Mouse (Mus musculus) forebrain, embryonic 12.5 days (tissue): ENCODE data around the gene Vapb. TPM values are rescaled to one million over a fixed set of nuclear protein-coding genes. Genes with fewer than 3 reads are reported as not detected.
"Not testable (repeated sequence)": the region's sequence is repeated elsewhere in the genome, so short reads cannot be mapped to it uniquely, and the experiment has no call there.

ENCODE experiments used
- ATAC-seq: fragments of 200-750 bp; cut with Nextera tagmentation; 2 replicates; pipeline ENCODE4 v1.8.0; 2017; ENCODE audit warnings: moderate TSS enrichment; ENCODE audit not compliant: low FRiP score
- H3K27ac ChIP-seq: fragments of 300-500 bp; sonication (generic); 2 replicates; pipeline ENCODE4 v1.5.1; 2016; ENCODE audit warnings: mild to moderate bottlenecking
- H3K27me3 ChIP-seq: fragments of 300-500 bp; sonication (generic); 2 replicates; pipeline ENCODE4 v1.6.1; 2016; ENCODE audit warnings: mild to moderate bottlenecking
- H3K36me3 ChIP-seq: fragments of 300-500 bp; sonication (generic); replicated peaks from 2 replicates; pipeline ENCODE4 v1.6.1; 2016; ENCODE audit warnings: mild to moderate bottlenecking
- H3K4me1 ChIP-seq: fragments of 300-500 bp; sonication (generic); 2 replicates; pipeline ENCODE4 v1.6.1; 2016
- H3K4me2 ChIP-seq: fragments of 300-500 bp; sonication (generic); 2 replicates; pipeline ENCODE4 v1.6.1; 2016; ENCODE audit warnings: mild to moderate bottlenecking, moderate library complexity
- H3K4me3 ChIP-seq: fragments of 300-500 bp; sonication (generic); replicated peaks from 2 replicates; pipeline ENCODE4 v1.5.1; 2016; ENCODE audit warnings: mild to moderate bottlenecking
- H3K9ac ChIP-seq: fragments of 300-500 bp; sonication (generic); 2 replicates; pipeline ENCODE4 v1.6.1; 2016; ENCODE audit warnings: mild to moderate bottlenecking
- H3K9me3 ChIP-seq: fragments of 300-500 bp; sonication (generic); 2 replicates; pipeline ENCODE4 v1.6.1; 2016
- WGBS: fragments of 180-500 bp; shearing (Covaris S2); methylation state at CpG from one replicate; pipeline ENCODE4 v1.1.7; 2016; 5-methylcytosine and 5-hydroxymethylcytosine counted together
- polyA plus RNA-seq: library from polyadenylated mRNA; unstranded; fragments of >200 nt; fragmentation: Nextera tagmentation; extraction: Ambion mirVana; gene quantifications from 2 replicates; pipeline ENCODE4 v1.2.1, GENCODE M21; 2016

The Vapb gene
- polyA plus RNA-seq, 1 experiment from 2014 or later = 11.0 TPM

DNA sequence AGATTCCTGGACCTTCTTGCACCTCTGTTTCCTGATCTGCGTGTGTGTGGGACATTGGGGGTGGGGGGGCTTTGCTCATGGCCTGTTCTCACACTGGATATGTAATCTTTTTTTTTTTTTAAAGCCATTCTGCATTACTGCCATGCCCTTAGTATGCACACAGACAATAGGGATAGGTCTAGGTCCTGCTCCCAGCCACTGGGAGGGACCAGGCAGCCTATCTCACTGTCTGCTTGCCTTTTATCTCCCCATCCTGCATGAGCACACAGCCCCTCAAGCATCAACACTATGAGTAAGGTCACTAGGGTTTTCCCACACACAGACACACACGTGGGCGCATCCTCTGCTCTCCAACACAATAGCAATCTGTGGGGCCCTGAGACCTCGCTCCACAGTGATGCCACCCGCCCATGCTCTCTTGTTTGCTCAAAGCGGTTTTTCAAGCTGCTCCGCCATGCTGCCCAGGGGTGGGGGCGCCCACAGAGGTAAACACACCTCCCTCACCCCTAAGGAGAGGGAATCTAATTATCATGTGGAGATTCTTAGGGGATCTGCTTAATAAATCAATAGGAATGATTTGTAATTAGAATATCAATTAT lies 22.6 kb upstream of the Vapb start:
- no peaks in the 10 kb centered on the region for H3K27me3 ChIP-seq
- no peaks in the 10 kb centered on the region for H3K9me3 ChIP-seq
- H3K4me1 ChIP-seq = peaks cover 17% of the 10 kb centered on the region
- H3K27ac ChIP-seq = 0 out of 2 replicates have a peak overlapping the region, but pooled peaks have one; percentile 26
- H3K4me2 ChIP-seq = no peak overlapping the region
- peak; percentile 66 for ATAC-seq
- WGBS = 42% methylated on average over 8 of the region's 8 CpGs
- H3K36me3 ChIP-seq = no peaks in the 10 kb centered on the region
- no peak overlapping the region for H3K9ac ChIP-seq
- no peak overlapping the region for H3K4me3 ChIP-seq

DNA sequence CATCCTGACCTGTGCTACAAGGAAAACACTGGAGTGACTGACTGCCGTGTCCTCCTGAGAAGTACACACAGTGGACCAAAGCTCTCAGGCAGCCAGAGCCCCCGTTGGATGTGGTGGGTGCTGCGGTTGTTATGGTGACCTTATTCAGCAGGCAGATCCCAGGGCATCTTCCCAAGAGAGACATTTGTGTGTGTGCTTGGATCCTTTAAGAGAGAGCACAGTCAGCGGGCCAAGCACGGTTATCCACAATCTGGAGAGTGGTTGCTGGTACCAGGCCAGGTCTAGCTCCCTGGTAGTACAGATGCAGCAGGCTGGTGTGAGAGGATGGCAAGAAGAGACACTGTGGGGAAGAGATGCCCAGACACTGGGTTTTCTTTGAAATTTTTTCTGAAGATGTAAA lies 20.3 kb upstream of the Vapb start:
- Histone ChIP-seq H3K36me3 (no peaks in the 10 kb centered on the region), H3K4me1 (peaks cover 17% of the 10 kb centered on the region), H3K27me3 (no peaks in the 10 kb centered on the region), H3K4me2 (no peak overlapping the region), H3K4me3 (no peak overlapping the region), H3K9ac (no peak overlapping the region), H3K9me3 (no peaks in the 10 kb centered on the region), H3K27ac (no peak overlapping the region)
- 94% methylated on average over 5 of the region's 5 CpGs for WGBS
- ATAC-seq = no peak

DNA sequence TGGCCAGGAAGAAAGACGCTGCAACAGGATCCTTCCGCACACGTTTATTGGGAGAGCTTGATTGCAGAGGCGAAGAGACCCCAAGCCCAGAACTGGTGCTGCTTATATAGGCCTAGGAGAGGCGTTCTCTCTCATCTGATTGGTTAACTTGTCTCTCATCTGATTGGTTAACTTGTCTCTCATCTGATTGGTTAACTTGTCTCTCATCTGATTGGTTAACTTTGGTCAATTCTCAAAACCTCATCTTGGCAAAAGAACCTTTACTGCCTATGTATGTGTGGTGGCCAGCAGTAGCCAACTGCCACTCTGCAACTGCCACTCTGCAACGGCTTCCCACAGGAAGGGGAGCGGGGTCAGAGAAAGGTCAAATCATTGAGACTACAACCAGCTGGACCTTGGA lies 18.2 kb upstream of the Vapb start, which contains the start of gene 1700010B08Rik:
TSS of gene 1700010B08Rik (plus strand) at position 301 of the 400 bp plus-strand sequence.
- H3K9me3 ChIP-seq, H3K27me3 ChIP-seq, H3K36me3 ChIP-seq, H3K9ac ChIP-seq, H3K27ac ChIP-seq, H3K4me3 ChIP-seq, ATAC-seq, H3K4me2 ChIP-seq: not testable (repeated sequence)
- H3K4me1 ChIP-seq = peaks cover 10% of the 10 kb centered on the region; the same call in 1 of the 2 replicates
- 85% methylated on average over 5 of the region's 7 CpGs for WGBS

DNA sequence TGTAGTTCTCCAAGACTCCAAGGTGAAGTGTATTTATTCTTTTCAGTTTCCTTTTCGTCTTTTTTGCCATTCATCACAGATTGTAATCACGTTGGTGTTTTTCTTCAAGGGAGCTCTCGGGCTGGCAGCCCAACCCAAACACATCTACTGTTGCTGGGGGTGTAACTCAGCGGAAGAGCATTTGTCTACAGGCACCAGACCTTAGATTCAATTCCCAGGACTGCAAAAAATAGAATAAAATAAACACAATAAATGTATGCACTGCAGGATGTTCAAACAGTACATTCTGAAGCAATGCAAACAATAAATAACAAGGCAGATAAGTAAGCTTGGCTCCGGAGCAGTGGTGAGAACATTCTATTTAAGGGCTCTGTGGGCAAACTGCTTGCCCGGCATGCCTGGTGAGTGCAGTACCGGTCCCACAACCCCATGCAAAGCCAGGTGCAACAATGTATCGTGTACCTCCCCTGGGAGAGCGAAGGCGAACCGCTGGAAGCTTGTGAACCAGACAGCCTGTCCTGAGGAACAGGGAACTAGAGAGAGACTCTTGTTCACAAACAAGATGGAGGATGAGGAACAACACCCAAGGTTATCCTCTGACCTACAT lies 15.0 kb upstream of the Vapb start:
- 0 out of 2 replicates have a peak, but pooled peaks cover 5% of the 10 kb centered on the region for H3K4me1 ChIP-seq
- H3K4me3 ChIP-seq = no peak overlapping the region
- no peak overlapping the region for H3K9ac ChIP-seq
- no peak for ATAC-seq
- no peak overlapping the region for H3K4me2 ChIP-seq
- H3K9me3 ChIP-seq = no peaks in the 10 kb centered on the region
- H3K27me3 ChIP-seq = no peaks in the 10 kb centered on the region
- whole genome bisulfite sequencing = 87% methylated on average over 11 of the region's 11 CpGs
- no peak overlapping the region for H3K27ac ChIP-seq
- no peaks in the 10 kb centered on the region for H3K36me3 ChIP-seq

DNA sequence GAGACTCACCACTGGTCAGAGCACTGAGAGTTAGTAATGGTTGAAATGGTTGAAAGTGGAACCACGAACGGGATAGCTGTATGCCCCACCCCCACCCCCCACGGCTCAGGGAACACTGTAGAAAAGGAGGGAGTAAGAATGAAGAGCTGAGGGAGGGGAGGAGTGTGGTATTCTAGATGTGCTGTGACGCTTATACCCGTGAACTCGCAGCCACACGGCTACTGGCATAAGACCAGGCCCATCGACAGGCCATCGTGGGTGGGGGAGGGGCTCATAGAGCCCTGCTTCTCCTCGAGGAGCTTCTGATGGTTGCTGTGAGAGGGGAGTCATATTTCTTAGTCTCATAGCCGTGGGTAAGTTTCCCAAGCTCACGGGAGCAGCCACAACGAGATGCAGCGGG lies 12.9 kb upstream of the Vapb start:
- Histone ChIP-seq H3K9ac (no peak overlapping the region), H3K27ac (no peak overlapping the region), H3K9me3 (no peaks in the 10 kb centered on the region), H3K27me3 (no peaks in the 10 kb centered on the region), H3K4me2 (no peak overlapping the region), H3K4me3 (no peak overlapping the region), H3K4me1 (0 out of 2 replicates have a peak, but pooled peaks cover 5% of the 10 kb centered on the region), H3K36me3 (no peaks in the 10 kb centered on the region)
- no peak for ATAC-seq
- 59% methylated on average over 14 of the region's 14 CpGs for whole genome bisulfite sequencing

DNA sequence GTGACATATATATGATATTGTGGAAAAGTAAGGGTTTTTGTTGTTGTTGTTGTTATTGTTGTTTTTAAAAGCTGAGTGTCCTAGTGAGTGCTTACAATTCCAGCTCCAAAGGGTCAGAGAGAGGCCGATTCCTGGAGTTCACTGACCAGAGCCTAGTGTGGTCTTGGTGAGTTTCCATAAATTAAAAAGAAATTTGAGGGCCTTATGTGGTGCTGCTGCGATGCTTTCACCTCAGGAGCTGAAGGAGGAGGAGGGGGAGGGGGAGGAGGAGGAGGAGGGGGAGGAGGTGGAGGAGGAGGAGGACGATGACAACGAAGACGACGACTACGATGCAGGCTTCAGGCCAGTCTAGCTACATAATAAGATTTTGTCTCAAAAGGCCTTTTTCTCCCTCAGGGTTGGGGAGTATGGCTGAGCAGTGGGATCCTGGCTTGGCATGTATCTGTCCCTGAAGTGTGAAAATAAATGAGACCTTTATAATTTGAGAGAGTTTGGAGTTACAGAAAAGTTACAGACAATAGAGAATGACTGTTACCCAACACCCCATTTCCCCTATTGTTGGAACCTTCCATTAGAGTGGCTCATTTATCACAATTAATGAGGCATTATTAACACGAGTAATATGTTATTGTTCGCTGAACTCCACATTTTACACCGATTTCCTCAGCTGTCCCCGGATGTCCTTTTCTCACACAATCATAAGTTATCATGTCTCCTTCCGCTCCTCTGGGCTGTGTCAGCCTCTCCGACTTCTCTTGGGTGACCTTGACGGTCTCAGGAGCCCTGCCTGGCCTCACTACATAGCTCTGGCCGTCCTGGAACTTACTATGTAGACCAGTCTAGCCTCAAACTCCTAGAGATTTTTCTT lies 12.1 kb upstream of the Vapb start:
- no peak for ATAC-seq
- H3K4me2 ChIP-seq = no peak overlapping the region
- no peaks in the 10 kb centered on the region for H3K9me3 ChIP-seq
- no peaks in the 10 kb centered on the region for H3K27me3 ChIP-seq
- H3K4me1 ChIP-seq = peaks cover 10% of the 10 kb centered on the region
- H3K36me3 ChIP-seq = no peaks in the 10 kb centered on the region
- H3K9ac ChIP-seq = no peak overlapping the region
- no peak overlapping the region for H3K4me3 ChIP-seq
- no peak overlapping the region for H3K27ac ChIP-seq
- WGBS = 61% methylated on average over 15 of the region's 15 CpGs

DNA sequence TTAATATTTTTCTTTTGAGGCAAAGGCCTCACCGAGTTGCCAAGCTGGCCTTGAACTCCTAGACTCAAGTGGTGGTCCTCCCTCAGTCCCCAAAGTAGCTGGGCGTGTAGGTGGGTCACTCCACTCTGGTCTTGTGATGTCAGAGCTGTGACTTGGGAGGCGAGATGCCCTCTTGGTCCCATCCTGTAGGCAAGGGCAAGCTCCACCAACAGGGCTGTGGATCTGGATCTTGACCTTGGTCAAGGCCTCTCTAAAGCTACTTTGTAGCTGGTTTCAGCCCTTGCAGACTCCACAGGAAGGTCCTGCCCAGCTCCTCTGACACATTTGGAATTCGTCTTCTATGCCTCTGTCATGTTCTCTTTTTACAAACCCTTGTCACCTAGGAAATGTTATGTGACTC lies 11.5 kb upstream of the Vapb start:
- no peaks in the 10 kb centered on the region for H3K27me3 ChIP-seq
- H3K9ac ChIP-seq = no peak overlapping the region
- no peak for ATAC-seq
- H3K4me2 ChIP-seq = no peak overlapping the region
- no peak overlapping the region for H3K4me3 ChIP-seq
- H3K4me1 ChIP-seq = peaks cover 17% of the 10 kb centered on the region
- H3K9me3 ChIP-seq = no peaks in the 10 kb centered on the region
- H3K27ac ChIP-seq = no peak overlapping the region
- H3K36me3 ChIP-seq = no peaks in the 10 kb centered on the region
- 87% methylated on average over 4 of the region's 4 CpGs for WGBS

DNA sequence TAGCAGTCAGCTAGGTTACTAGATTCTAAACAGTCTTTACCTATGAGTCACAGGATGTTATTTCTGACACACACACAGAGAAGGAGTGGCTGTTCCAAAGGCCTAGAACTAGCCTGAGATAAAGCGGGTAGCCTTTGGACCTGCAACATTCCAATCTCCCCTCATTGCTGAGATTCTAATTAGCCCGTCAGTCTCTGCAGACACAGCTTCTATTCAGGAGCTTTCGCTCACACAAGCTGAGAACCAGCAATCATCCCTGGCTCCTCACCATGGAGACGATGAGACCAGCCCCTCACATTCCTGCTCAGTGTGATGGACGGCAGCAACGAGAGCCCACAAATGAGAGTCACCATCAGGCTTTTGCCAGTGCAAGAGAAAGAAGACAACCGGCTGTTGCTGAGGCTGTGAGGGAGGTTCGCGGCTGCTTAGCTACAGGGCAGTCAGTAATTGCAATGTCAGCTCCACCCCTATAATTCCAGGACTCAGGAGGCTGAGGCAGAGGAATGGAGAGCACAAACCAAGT lies 6.8 kb upstream of the Vapb start:
- Histone ChIP-seq H3K9me3 (no peaks in the 10 kb centered on the region), H3K4me1 (peaks cover 22% of the 10 kb centered on the region), H3K27ac (peak overlapping the region; percentile 74), H3K27me3 (no peaks in the 10 kb centered on the region), H3K9ac (no peak overlapping the region), H3K36me3 (no peaks in the 10 kb centered on the region), H3K4me2 (peak overlapping the region; percentile 32), H3K4me3 (no peak overlapping the region)
- peak; percentile 93 for ATAC-seq
- 2% methylated on average over 9 of the region's 9 CpGs for WGBS

DNA sequence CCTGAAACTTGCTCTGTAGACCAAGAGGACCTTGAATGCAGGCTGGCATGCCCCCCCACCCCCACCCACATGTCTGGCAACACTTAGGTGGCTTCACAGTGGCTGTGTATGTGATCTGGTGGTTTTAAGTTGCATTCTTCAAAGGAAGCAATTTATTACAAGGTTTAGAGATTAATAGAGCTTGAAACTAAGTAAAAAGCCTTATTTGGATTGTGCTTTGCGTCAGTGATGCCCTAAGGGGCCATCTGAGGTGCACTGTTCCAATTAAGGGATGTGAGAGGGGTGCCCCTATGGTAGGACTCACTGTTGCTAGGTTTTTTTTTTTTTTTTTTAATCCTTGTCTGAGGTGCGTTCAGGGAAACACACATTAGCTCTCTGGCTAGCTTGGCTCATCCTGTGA lies 2.9 kb upstream of the Vapb start:
- Histone ChIP-seq H3K27ac (no peak overlapping the region), H3K4me1 (peaks cover 39% of the 10 kb centered on the region), H3K36me3 (0 out of 2 replicates have a peak, but pooled peaks cover 6% of the 10 kb centered on the region), H3K4me3 (no peak overlapping the region), H3K27me3 (no peaks in the 10 kb centered on the region), H3K9me3 (no peaks in the 10 kb centered on the region), H3K9ac (no peak overlapping the region), H3K4me2 (no peak overlapping the region)
- 65% methylated on average over 2 of the region's 2 CpGs for WGBS
- no peak for ATAC-seq

DNA sequence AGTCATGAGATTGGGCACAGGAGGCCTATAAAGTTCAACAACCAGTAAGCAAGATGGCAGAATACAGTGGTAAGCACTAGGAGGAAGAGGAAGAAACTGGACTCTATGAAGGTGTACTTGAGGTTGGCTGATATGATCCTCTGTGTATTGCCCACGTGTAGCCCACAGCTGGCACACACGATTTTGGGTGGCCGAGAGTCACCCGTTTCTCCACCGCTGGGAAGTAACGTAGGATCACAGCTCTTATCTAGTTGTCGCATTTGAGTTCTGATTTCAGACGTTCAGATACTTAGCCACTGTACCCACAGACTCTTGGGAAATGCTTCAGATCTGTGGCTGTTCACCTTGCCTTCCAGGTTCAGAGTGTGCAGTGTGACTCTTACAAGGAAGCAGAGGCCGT lies 921 bp downstream of the Vapb start:
- Histone ChIP-seq H3K27me3 (no peaks in the 10 kb centered on the region), H3K4me3 (peak overlapping the region; percentile 85), H3K9ac (peak overlapping the region; percentile 78), H3K27ac (no peak overlapping the region), H3K4me2 (peak overlapping the region; percentile 71), H3K4me1 (peaks cover 20% of the 10 kb centered on the region), H3K36me3 (peaks cover 9% of the 10 kb centered on the region; the same call in 1 of the 2 replicates), H3K9me3 (no peaks in the 10 kb centered on the region)
- ATAC-seq = no peak
- 89% methylated on average over 9 of the region's 9 CpGs for WGBS

DNA sequence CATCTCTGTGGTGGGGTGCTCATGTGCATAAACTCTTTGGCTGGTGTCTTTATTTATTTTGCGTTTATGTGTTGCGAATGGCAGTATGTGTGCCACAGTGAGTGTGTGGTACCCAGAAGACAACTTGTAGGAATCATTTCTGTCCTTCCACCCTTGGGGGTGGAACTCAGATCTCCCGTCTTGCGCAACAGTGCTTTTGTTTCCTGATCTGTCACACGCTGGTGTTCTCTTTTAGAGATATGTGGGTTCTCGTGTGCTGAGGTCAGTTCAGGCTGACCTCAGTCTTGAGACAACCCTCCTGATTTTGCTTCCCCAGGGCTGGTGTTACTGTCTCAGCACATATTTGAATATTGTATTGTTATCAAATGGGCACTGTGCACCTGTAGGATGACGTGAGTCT lies 1.8 kb downstream of the Vapb start:
- Histone ChIP-seq H3K4me1 (peaks cover 20% of the 10 kb centered on the region), H3K27ac (no peak overlapping the region), H3K27me3 (no peaks in the 10 kb centered on the region), H3K36me3 (peaks cover 9% of the 10 kb centered on the region; the same call in 1 of the 2 replicates), H3K4me2 (0 out of 2 replicates have a peak overlapping the region, but pooled peaks have one; percentile 71), H3K9me3 (no peaks in the 10 kb centered on the region), H3K9ac (no peak overlapping the region), H3K4me3 (no peak overlapping the region)
- 94% methylated on average over 7 of the region's 7 CpGs for WGBS
- ATAC-seq = no peak

DNA sequence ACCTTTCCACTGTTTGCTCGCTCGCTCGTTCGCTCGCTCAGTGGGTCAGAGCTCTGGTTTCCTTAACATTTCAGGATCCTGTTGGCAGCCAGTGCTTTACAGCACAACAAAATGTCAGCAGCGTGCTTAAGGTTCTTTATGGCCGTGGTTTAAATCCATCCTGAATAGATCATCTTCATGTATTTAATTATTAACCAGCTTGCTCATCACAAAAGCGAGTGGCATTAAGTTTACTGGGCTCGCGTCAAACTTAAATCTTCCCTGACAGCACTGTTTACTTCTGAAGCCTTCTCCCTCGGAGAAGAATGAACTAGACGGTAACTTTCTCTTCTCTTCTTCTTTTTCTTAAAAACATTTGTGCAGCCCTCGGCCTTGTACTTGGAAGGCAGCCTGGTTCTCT lies 4.8 kb downstream of the Vapb start:
- Histone ChIP-seq H3K4me1 (peaks cover 20% of the 10 kb centered on the region), H3K27ac (no peak overlapping the region), H3K4me3 (no peak overlapping the region), H3K27me3 (no peaks in the 10 kb centered on the region), H3K9ac (no peak overlapping the region), H3K9me3 (0 out of 2 replicates have a peak, but pooled peaks cover 2% of the 10 kb centered on the region), H3K4me2 (no peak overlapping the region), H3K36me3 (peaks cover 9% of the 10 kb centered on the region)
- no peak for ATAC-seq
- whole genome bisulfite sequencing = 90% methylated on average over 13 of the region's 13 CpGs
